In the genomic region with DNA sequence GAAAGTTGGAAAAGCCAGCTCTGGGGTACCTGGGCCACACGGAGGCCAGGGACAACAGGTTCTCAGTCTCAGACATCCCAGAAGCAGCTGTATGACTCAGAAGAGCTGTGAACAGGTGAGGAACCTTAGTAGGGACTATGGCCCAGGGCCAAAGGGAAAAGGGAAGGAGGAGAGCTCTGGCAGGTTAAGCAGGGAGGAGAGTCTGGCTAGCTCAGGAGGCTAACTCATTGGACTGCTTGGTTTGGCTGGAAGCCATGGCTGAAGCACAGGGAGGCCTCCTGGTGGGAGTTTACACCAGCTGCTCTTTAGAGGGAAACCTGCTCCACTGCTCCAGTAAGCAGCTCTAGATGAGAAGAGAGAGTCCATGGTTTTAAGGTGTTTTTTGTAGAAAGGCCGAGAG, we compare ENCODE assay signal across 18 mouse cellular contexts.
DNase-seq lines count a peak whose midpoint lies in the region; ATAC-seq and TF ChIP-seq lines count a peak whose summit lies in the region.
"Had no signal": no experiment of that assay in that cellular context is flagged by ENCODE, and none has a peak within 500 bp of the region (broad histone marks: within the 10 kb centered on the region; RNA-seq: fewer than 3 reads in every experiment).

No protein-coding gene starts in this region.

- peak; percentile 17 for DNase-seq in embryonic facial prominence, embryonic 14.5 days (ENCODE audit: low spot score)
- DNase-seq in embryonic facial prominence, embryonic 10.5 days (ENCODE audit: low spot score) = no peak
- DNase-seq in kidney, postnatal 4 days = peak; percentile 2 to 3
- DNase-seq in kidney, adult 8-10 months = no peak
- DNase-seq in stomach, postnatal 0 days (ENCODE audit: low spot score) = no peak
- DNase-seq in spleen, postnatal 36 days (ENCODE audit: low spot score in 2 of 2) = no peak
- no peak for DNase-seq in liver, embryonic 11.5 days (ENCODE audit: low spot score)
- DNase-seq: B cell, adult 2 months; lung, postnatal 10 days; thymus, postnatal 4 days had no signal

- WGBS in embryonic facial prominence, embryonic 14.5 days = 79% methylated on average over 2 of the region's 2 CpGs
- WGBS in embryonic facial prominence, embryonic 10.5 days = 75% methylated on average over 2 of the region's 2 CpGs
- WGBS in stomach, embryonic 15.5 days = 76% methylated on average over 2 of the region's 2 CpGs
- WGBS in stomach, postnatal 0 days = 60% methylated on average over 2 of the region's 2 CpGs
- WGBS in liver, embryonic 11.5 days = 69% methylated on average over 2 of the region's 2 CpGs

- H3K27me3 ChIP-seq in embryonic facial prominence, embryonic 14.5 days (replicated peaks; ENCODE audit: control insufficient read depth, insufficient read depth, low read length) = no peaks in the 10 kb centered on the region
- no peaks in the 10 kb centered on the region for H3K27me3 ChIP-seq in embryonic facial prominence, embryonic 10.5 days (replicated peaks; ENCODE audit: low read depth, poor library complexity, severe bottlenecking)
- no peaks in the 10 kb centered on the region for H3K27me3 ChIP-seq in stomach, embryonic 15.5 days (replicated peaks)
- no peaks in the 10 kb centered on the region for H3K27me3 ChIP-seq in stomach, postnatal 0 days (ENCODE audit: control insufficient read depth, insufficient read depth, low read length)
- H3K27me3 ChIP-seq in liver, embryonic 11.5 days (replicated peaks; ENCODE audit: control insufficient read depth, insufficient read depth, low read length) = no peaks in the 10 kb centered on the region
- H3K27me3 ChIP-seq: heart, embryonic 13.5 days; limb, embryonic 15.5 days; Patski had no signal

- TF ChIP-seq CTCF in stomach, postnatal 0 days (IDR thresholded peaks at IDR 0.05; ENCODE audit: low read depth) = no peak

- ATAC-seq in embryonic facial prominence, embryonic 14.5 days (ENCODE audit: low read depth) = no peak
- peak; percentile 31; the same call in 1 of the 2 replicates for ATAC-seq in stomach, embryonic 15.5 days (ENCODE audit: insufficient read depth, low FRiP score, low read depth)
- ATAC-seq in stomach, postnatal 0 days (ENCODE audit: low FRiP score, low TSS enrichment) = no peak
- no peak for ATAC-seq in liver, embryonic 11.5 days (replicated peaks; ENCODE audit: low FRiP score)
- ATAC-seq: inflammation-experienced regulatory T-cells, adult 6 months; Patski had no signal

- no peak overlapping the region for H3K27ac ChIP-seq in embryonic facial prominence, embryonic 14.5 days (replicated peaks; ENCODE audit: low read depth, low read length)
- no peak overlapping the region for H3K27ac ChIP-seq in embryonic facial prominence, embryonic 10.5 days (replicated peaks)
- no peak overlapping the region for H3K27ac ChIP-seq in stomach, embryonic 15.5 days
- H3K27ac ChIP-seq in stomach, postnatal 0 days (replicated peaks) = no peak overlapping the region
- no peak overlapping the region for H3K27ac ChIP-seq in liver, embryonic 11.5 days (ENCODE audit: low read depth, low read length)
- H3K27ac ChIP-seq: heart, embryonic 13.5 days; layer of hippocampus, adult 2 months; limb, embryonic 15.5 days had no signal

- TF ChIP-seq EP300 in stomach, postnatal 0 days (optimal IDR thresholded peaks at IDR 0.05) = no peak

- H3K4me3 ChIP-seq in embryonic facial prominence, embryonic 14.5 days (ENCODE audit: low read depth, low read length) = no peak overlapping the region
- H3K4me3 ChIP-seq in embryonic facial prominence, embryonic 10.5 days = no peak overlapping the region
- H3K4me3 ChIP-seq in stomach, embryonic 15.5 days (replicated peaks) = no peak overlapping the region
- no peak overlapping the region for H3K4me3 ChIP-seq in stomach, postnatal 0 days (ENCODE audit: low read depth, low read length)
- no peak overlapping the region for H3K4me3 ChIP-seq in liver, embryonic 11.5 days (ENCODE audit: low read depth, low read length)
- H3K4me3 ChIP-seq: heart, embryonic 13.5 days; layer of hippocampus, adult 2 months; limb, embryonic 15.5 days; myocyte had no signal

- no peak overlapping the region for H3K9ac ChIP-seq in embryonic facial prominence, embryonic 14.5 days (ENCODE audit: low read depth, low read length)
- no peak overlapping the region for H3K9ac ChIP-seq in stomach, embryonic 15.5 days
- H3K9ac ChIP-seq in stomach, postnatal 0 days (ENCODE audit: low read length) = no peak overlapping the region
- no peak overlapping the region for H3K9ac ChIP-seq in liver, embryonic 11.5 days (ENCODE audit: low read depth, low read length)
- H3K9ac ChIP-seq: heart, embryonic 13.5 days; limb, embryonic 15.5 days had no signal

- no peaks in the 10 kb centered on the region for H3K9me3 ChIP-seq in embryonic facial prominence, embryonic 14.5 days (ENCODE audit: control insufficient read depth, low read length)
- no peaks in the 10 kb centered on the region for H3K9me3 ChIP-seq in embryonic facial prominence, embryonic 10.5 days
- no peaks in the 10 kb centered on the region for H3K9me3 ChIP-seq in stomach, embryonic 15.5 days
- no peaks in the 10 kb centered on the region for H3K9me3 ChIP-seq in stomach, postnatal 0 days (ENCODE audit: control insufficient read depth, low read length)
- no peaks in the 10 kb centered on the region for H3K9me3 ChIP-seq in liver, embryonic 11.5 days (ENCODE audit: control insufficient read depth, low read length)
- H3K9me3 ChIP-seq: heart, embryonic 13.5 days; limb, embryonic 15.5 days had no signal

- H3K4me2 ChIP-seq in embryonic facial prominence, embryonic 14.5 days (ENCODE audit: low read depth, low read length) = no peak overlapping the region
- H3K4me2 ChIP-seq in stomach, embryonic 15.5 days = no peak overlapping the region
- no peak overlapping the region for H3K4me2 ChIP-seq in stomach, postnatal 0 days (replicated peaks; ENCODE audit: low read depth)
- H3K4me2 ChIP-seq in liver, embryonic 11.5 days = no peak overlapping the region
- H3K4me2 ChIP-seq: heart, embryonic 13.5 days; limb, embryonic 15.5 days; midbrain, embryonic 11.5 days had no signal

- H3K36me3 ChIP-seq in embryonic facial prominence, embryonic 14.5 days (ENCODE audit: control insufficient read depth, insufficient read depth, low read length) = no peaks in the 10 kb centered on the region
- H3K36me3 ChIP-seq in embryonic facial prominence, embryonic 10.5 days (replicated peaks) = no peaks in the 10 kb centered on the region
- no peaks in the 10 kb centered on the region for H3K36me3 ChIP-seq in stomach, embryonic 15.5 days
- H3K36me3 ChIP-seq in stomach, postnatal 0 days (ENCODE audit: control insufficient read depth, insufficient read depth, low read length) = no peaks in the 10 kb centered on the region
- no peaks in the 10 kb centered on the region for H3K36me3 ChIP-seq in liver, embryonic 11.5 days (ENCODE audit: control insufficient read depth, insufficient read depth, low read length)
- H3K36me3 ChIP-seq: heart, embryonic 13.5 days; limb, embryonic 15.5 days had no signal

- H3K4me1 ChIP-seq in embryonic facial prominence, embryonic 14.5 days (ENCODE audit: control insufficient read depth, insufficient read depth, low read length) = no peaks in the 10 kb centered on the region
- H3K4me1 ChIP-seq in embryonic facial prominence, embryonic 10.5 days = no peaks in the 10 kb centered on the region
- H3K4me1 ChIP-seq in stomach, embryonic 15.5 days = no peaks in the 10 kb centered on the region
- no peaks in the 10 kb centered on the region for H3K4me1 ChIP-seq in stomach, postnatal 0 days (replicated peaks; ENCODE audit: control insufficient read depth, insufficient read depth)
- H3K4me1 ChIP-seq in liver, embryonic 11.5 days (replicated peaks; ENCODE audit: control insufficient read depth, insufficient read depth, low read length) = no peaks in the 10 kb centered on the region
- H3K4me1 ChIP-seq: heart, embryonic 13.5 days; limb, embryonic 15.5 days had no signal

Comparison
In these comparisons a context has a peak if more than half of its experiments do, and no peak if none do; other contexts are left out.
1. DNase-seq: peak in embryonic facial prominence, embryonic 14.5 days (single experiment) and kidney, postnatal 4 days (2 of 2); none in embryonic facial prominence, embryonic 10.5 days (single experiment), kidney, adult 8-10 months (0 of 2), stomach, postnatal 0 days (single experiment), spleen, postnatal 36 days (0 of 2) and liver, embryonic 11.5 days (single experiment).